Mouse (Mus musculus) megakaryocyte, embryonic 14.5 days (primary cell): ENCODE results near the gene AC140267.1. TPM values are rescaled to one million over a fixed set of nuclear protein-coding genes. Genes with fewer than 3 reads are reported as not detected.
A peak's percentile ranks its signal among the peaks of the same experiment; 100 is the strongest.

Source experiments
- H3K27me3 ChIP-seq: replicated peaks from 2 replicates; pipeline ENCODE3; 2012; ENCODE audit warnings: inconsistent platforms
- H3K36me3 ChIP-seq: replicated peaks from 2 replicates; pipeline ENCODE3; 2012; ENCODE audit warnings: low read length, inconsistent platforms, mixed read lengths
- H3K4me1 ChIP-seq: 2 replicates; pipeline ENCODE4 v1.6.1; 2012; ENCODE audit warnings: inconsistent platforms
- H3K4me3 ChIP-seq: replicated peaks from 2 replicates; pipeline ENCODE3; 2012; ENCODE audit warnings: moderate library complexity, mild to moderate bottlenecking, inconsistent platforms
- H3K9me3 ChIP-seq: 2 replicates; pipeline ENCODE4 v1.6.1; 2012; ENCODE audit warnings: inconsistent platforms
- FLI1 ChIP-seq: IDR thresholded peaks from 2 replicates; pipeline ENCODE4 v1.6.1; 2012; ENCODE audit warnings: low read length, inconsistent platforms, mixed read lengths
- GATA1 ChIP-seq: IDR thresholded peaks from 3 replicates; pipeline ENCODE4 v1.6.1; 2012; ENCODE audit warnings: mixed read lengths, low read length, inconsistent platforms, borderline replicate concordance
- polyA plus RNA-seq: library from polyadenylated mRNA; stranded (reverse); fragments of >175 nt; gene quantifications from 2 replicates; pipeline ENCODE4 v1.2.3, GENCODE M21; 2012; ENCODE audit warnings: low replicate concordance; ENCODE audit not compliant: insufficient read depth

AC140267.1 gene
- polyA plus RNA-seq, 1 experiment, result 6.2 TPM

DNA sequence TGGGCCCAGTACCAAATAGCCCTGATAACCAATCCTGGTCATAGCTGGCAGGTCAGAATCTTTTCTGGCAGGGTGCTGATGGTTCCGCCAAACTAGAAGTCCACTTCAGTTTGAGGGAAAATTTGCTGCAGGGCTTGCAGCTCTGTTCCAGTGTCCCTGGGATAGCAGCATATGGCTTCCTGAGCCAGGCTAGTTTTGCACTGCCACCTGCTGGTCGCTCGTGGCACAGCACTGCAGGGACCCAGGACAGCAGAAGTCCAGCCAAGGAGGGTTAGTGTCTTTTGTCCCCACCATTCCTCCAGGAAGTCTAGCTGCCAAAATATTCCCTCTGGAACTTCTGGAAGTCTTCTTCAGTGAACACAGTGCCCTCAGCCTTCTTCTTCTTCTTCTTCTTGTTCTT is 25.0 kb downstream of the AC140267.1 start:
- Histone ChIP-seq H3K36me3 (peaks cover 67% of the 10 kb centered on the region), H3K4me1 (peaks cover 76% of the 10 kb centered on the region), H3K4me3 (no peak overlapping the region)

DNA sequence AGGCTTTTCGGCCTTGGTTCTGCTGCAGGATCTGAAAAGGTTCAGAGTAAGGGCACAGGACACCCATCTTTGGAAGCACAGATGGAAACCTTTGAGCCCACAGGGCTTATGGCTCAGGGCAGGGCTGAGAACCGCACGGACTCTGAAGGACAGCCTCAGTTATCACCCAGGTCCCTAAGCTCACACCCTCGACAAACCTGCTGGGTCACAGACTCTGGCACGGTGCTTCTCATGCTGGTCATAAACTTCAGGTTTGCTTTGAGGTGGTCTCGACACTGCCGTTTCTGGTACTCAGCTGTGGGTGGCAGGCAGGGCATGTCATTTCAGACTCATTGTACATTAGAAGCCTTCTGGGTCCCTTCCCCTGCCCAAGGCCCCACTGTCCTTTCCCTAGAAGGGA is 25.5 kb downstream of the AC140267.1 start:
- Histone ChIP-seq H3K4me1 (peaks cover 80% of the 10 kb centered on the region), H3K27me3 (no peaks in the 10 kb centered on the region), H3K4me3 (no peak overlapping the region), H3K9me3 (no peaks in the 10 kb centered on the region), H3K36me3 (peaks cover 65% of the 10 kb centered on the region)
- TF ChIP-seq GATA1 (no peak), FLI1 (no peak)

More for the DNA sequence above, 25.0 kb downstream of the AC140267.1 start:
- no peak for TF ChIP-seq GATA1
- H3K27me3 ChIP-seq, result no peaks in the 10 kb centered on the region
- H3K9me3 ChIP-seq, result no peaks in the 10 kb centered on the region

DNA sequence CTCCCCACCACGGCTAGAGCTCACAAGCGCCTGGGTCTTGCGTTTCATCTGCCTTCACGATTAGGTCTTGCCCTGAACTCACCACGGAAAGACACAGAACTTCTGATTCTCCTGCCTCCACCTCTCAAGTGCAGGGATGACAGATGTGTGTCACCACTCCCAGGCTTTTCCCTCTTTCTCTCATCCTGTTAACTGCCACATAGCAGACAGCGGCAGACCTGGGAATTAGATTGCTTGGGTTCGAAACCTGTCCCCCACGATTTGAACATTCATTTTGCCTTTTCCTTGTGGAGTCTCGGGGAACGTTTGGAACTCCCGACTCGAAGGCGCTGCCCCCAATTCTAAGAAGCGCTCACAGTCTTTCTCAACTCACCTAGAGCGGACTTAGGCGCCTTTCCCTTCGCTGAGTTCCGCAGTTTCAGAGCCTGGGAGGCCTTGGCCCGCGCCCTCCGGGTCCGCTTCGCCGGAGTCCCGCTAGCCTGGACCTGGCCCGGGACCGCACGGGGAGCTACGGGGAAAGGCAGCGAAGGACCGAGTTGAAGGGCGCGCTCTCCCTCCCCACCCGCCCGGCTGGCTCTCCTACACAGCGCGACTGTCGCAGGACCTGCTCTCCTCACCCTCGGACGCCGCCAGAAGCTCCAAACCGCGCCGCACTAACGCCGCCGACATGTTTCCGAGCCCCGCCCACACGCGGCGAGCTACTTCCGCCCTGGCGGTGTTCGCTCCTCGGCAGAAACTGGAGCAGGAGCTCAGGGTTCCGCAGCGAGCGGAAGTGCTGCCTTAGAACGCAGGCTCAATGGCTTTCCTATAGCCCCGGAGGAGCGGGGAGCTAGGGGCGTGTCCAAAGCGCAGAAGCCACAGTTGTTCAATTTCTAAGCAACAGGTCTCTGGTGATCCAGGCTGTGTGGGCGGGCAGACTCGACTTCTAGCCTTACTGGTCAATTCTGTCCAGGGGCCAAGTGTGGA is 28.3 kb downstream of the AC140267.1 start, which contains the start of gene Rps19bp1:
Gene Rps19bp1 (minus strand): TSS at position 706 of the 966 bp plus-strand sequence.
- peak within 1 kb of the TSS; percentile 95 for H3K4me3 ChIP-seq
- peaks cover 37% of the 10 kb centered on the region for H3K36me3 ChIP-seq
- H3K27me3 ChIP-seq, result peaks cover 20% of the 10 kb centered on the region
- H3K4me1 ChIP-seq, result peaks cover 58% of the 10 kb centered on the region
- H3K9me3 ChIP-seq, result peaks cover 6% of the 10 kb centered on the region
- TF ChIP-seq GATA1, result no peak
- TF ChIP-seq FLI1, result no peak

DNA sequence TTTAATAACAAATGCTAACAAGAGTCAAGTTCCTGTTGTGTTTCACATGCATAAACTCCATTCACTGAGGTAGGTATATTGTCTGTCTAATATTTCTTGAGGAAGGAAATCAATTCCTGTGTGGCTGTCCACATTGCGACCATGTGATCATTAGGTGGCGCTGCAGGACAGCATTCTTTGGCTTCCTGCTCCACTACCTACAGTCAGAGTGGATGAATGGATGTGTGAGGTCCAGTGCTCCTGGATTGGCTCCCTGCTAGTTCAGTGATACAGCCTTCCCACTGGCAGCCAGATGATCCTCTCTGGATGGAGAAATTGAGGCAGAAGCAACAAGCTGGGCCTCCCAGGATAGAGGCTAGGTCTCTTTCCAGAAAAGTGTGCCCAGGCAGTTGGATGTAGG is 30.6 kb downstream of the AC140267.1 start:
- TF ChIP-seq GATA1, result no peak
- TF ChIP-seq FLI1, result no peak
- peaks cover 26% of the 10 kb centered on the region for H3K9me3 ChIP-seq
- H3K4me3 ChIP-seq, result no peak overlapping the region
- H3K36me3 ChIP-seq, result peaks cover 13% of the 10 kb centered on the region
- peaks cover 34% of the 10 kb centered on the region for H3K27me3 ChIP-seq
- peaks cover 34% of the 10 kb centered on the region for H3K4me1 ChIP-seq

DNA sequence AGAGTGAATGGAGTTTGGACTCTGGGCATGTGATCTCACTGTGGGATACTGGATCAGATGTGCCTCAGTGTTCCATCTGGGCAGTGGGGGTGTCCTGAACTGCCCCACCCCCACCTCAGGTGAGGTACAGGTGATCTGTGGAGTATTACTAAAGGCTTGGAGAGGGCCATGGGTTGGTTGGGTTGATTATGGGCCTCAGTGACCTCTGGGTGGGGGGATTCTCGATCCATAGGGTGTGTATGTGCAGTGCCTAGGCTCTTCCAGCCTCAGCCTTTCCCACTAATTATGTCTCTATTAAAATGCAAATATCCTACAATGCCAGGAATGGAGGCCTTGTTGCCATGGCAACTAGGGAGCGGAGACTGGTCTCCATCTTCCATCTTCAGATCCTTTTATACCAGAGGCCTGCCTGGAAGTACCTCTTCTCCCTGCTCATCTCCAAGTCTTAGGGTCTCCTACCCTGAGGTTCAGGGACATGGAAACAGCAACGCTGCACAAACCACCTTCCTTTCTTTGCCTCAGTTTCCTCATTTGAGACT is 36.3 kb downstream of the AC140267.1 start:
- H3K27me3 ChIP-seq, result peaks cover 73% of the 10 kb centered on the region
- H3K9me3 ChIP-seq, result peaks cover 32% of the 10 kb centered on the region
- no peak overlapping the region for H3K4me3 ChIP-seq
- no peaks in the 10 kb centered on the region for H3K36me3 ChIP-seq
- peaks cover 23% of the 10 kb centered on the region for H3K4me1 ChIP-seq
- TF ChIP-seq FLI1, result no peak
- no peak for TF ChIP-seq GATA1

DNA sequence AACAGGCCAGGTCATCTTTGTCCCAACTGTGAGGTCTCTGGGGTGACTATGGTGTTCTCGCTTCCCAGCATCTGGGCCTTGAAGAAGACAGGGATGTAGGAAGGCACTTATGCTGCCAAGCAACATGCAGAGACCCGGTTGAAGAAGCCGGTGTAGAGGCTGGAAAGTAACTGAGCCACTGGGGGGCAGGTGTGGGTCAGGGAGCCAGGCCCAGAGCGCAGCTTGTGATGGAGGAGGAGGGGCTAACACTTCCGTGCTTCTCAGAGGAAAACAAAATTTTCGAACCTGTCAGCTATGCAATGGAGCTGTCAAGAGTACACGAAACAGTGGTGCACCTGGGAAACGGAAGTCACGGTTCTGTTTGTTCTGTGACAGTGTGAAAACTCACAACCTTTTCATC is 41.5 kb downstream of the AC140267.1 start:
- Histone ChIP-seq H3K4me3 (no peak overlapping the region), H3K36me3 (no peaks in the 10 kb centered on the region), H3K4me1 (peaks cover 16% of the 10 kb centered on the region), H3K9me3 (no peaks in the 10 kb centered on the region), H3K27me3 (peaks cover 73% of the 10 kb centered on the region)
- TF ChIP-seq GATA1, result no peak
- TF ChIP-seq FLI1, result no peak

DNA sequence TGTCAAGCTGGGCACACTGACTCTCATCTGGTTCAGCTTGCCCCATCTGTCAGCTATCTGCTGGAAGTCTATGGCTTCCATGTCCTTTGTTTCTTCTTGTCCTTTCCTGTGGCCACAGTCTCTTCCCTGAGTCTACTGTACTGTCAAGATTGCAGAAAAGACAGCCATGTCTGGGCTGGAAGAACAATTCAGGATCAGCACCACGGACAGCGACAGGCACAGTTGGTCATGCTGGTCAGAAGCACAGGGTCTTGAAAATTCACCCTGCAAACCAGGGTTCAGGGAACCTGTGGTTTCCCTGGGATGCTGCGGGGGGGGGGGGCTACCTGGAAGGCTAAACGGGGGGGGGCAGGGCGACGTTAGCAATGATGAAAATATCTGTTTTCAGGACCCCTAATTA is 42.0 kb downstream of the AC140267.1 start:
- Histone ChIP-seq H3K9me3 (no peaks in the 10 kb centered on the region), H3K36me3 (no peaks in the 10 kb centered on the region), H3K4me1 (peaks cover 10% of the 10 kb centered on the region), H3K27me3 (peaks cover 78% of the 10 kb centered on the region), H3K4me3 (no peak overlapping the region)
- TF ChIP-seq FLI1 (no peak), GATA1 (no peak)

DNA sequence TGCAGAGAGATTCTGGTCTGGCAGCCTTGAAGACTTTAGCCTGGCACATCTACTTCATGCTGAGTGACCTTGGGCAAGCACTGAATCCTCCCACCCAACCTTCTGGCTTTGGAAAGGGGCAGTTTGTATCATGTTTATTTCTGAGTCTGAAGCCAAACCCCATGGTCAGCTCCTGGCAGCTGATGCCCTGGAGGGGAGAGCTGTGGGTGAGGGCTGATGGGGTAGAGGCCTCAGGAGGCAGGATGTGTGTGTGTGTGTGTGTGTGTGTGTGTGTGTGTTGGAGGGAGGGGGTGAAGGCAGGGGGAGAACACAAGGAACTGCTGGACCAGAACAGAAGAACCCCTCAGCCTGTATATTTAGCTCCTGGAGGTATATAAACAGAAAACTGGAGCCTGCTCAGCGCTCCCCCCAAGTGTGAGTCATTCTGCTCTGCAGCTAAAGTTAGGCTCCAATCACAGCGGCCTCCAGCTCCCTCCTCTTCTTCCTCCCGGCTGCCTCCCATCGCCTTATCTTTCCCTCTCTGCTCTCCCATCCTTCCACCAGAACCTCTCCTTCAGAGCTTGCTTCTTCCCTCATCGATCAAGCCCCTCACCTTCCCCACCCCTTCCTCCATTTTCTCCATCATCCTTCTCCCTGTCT is 42.6 kb downstream of the AC140267.1 start:
- Histone ChIP-seq H3K36me3 (no peaks in the 10 kb centered on the region), H3K4me3 (no peak overlapping the region), H3K27me3 (peaks cover 80% of the 10 kb centered on the region), H3K4me1 (peaks cover 4% of the 10 kb centered on the region), H3K9me3 (no peaks in the 10 kb centered on the region)
- TF ChIP-seq FLI1 (no peak), GATA1 (no peak)

DNA sequence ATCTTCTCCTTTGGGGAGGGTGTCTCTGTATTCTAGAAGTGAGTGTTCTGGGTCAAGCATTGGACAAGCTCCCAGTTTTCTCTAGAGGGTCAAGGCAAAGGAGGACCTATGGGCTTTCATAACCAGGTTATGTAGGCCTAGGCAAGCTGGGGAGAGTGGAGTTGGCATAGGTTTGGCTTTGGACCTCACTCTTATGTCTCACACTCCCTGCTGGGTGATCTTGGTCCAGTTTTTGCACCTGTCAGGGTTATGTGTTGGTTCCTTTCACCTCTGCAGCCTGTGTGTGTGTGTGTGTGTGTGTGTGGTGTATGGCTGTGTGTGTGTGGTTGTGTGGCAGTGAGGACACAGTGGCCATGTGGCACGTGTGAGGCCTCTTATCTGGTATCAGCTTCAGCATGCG is 43.4 kb downstream of the AC140267.1 start:
- no peaks in the 10 kb centered on the region; the same call in 1 of the 2 replicates for H3K4me1 ChIP-seq
- H3K27me3 ChIP-seq, result peaks cover 80% of the 10 kb centered on the region
- TF ChIP-seq GATA1 (no peak), FLI1 (no peak)

DNA sequence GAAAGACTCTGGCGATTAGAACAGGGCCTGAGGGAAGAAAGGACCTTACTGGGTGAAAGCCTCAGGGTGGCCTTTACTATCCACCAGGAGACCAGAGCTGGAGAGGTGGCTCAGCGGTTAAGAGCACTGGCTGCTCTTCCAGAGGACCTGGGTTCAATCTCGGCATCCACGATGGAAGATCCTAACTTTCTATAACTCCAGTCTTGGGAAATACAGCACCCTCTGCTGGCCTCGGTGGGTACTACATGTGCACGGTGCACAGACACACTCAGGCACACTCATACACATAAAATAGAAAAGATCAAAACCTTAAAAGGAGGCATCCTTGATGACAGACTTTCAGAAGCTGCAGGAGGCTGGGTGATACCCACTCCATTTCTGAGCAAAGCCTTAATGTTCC is 45.0 kb downstream of the AC140267.1 start:
- peaks cover 82% of the 10 kb centered on the region for H3K27me3 ChIP-seq

More for the DNA sequence above, 43.4 kb downstream of the AC140267.1 start:
- no peak overlapping the region for H3K4me3 ChIP-seq
- no peaks in the 10 kb centered on the region for H3K9me3 ChIP-seq
- no peaks in the 10 kb centered on the region for H3K36me3 ChIP-seq

More for the DNA sequence above, 45.0 kb downstream of the AC140267.1 start:
- no peak for TF ChIP-seq FLI1
- no peak for TF ChIP-seq GATA1
- Histone ChIP-seq H3K4me1 (no peaks in the 10 kb centered on the region; the same call in 1 of the 2 replicates), H3K36me3 (no peaks in the 10 kb centered on the region), H3K9me3 (no peaks in the 10 kb centered on the region), H3K4me3 (no peak overlapping the region)

Other genes starting within 250 kb of the AC140267.1 start
- gene Pdgfb, start 220.9 kb upstream of the AC140267.1 start, polyA plus RNA-seq, result 107 and 125 TPM in 2 replicates
- gene Syngr1, start 144.5 kb upstream of the AC140267.1 start, polyA plus RNA-seq, result 113 and 163 TPM in 2 replicates
- gene Rpl3, start 144.0 kb upstream of the AC140267.1 start, polyA plus RNA-seq, result 145 and 190 TPM in 2 replicates
- gene Tab1, start 102.7 kb upstream of the AC140267.1 start, polyA plus RNA-seq, result 9.9 and 10.9 TPM in 2 replicates
- not detected in 2 replicates for gene Mgat3, start 62.1 kb upstream of the AC140267.1 start, polyA plus RNA-seq
- 13.5 and 36.4 TPM in 2 replicates for gene Mief1, start 1.8 kb upstream of the AC140267.1 start, polyA plus RNA-seq
- gene Atf4, start 19.3 kb downstream of the AC140267.1 start, polyA plus RNA-seq, result 278 and 483 TPM in 2 replicates
- 19.7 and 57.2 TPM in 2 replicates for gene Rps19bp1, start 28.5 kb downstream of the AC140267.1 start, polyA plus RNA-seq
- not detected in 2 replicates for gene Cacna1i, start 51.4 kb downstream of the AC140267.1 start, polyA plus RNA-seq